Mouse (Mus musculus): ENCODE results near the gene Fam69b. TPM values are rescaled to one million over a fixed set of nuclear protein-coding genes. Genes with fewer than 3 reads are reported as not detected.
A peak's percentile ranks its signal among the peaks of the same experiment; 100 is the strongest.

Gene Fam69b
- polyA plus RNA-seq, 1 experiment from 2014 or later, result 61.5 TPM

DNA sequence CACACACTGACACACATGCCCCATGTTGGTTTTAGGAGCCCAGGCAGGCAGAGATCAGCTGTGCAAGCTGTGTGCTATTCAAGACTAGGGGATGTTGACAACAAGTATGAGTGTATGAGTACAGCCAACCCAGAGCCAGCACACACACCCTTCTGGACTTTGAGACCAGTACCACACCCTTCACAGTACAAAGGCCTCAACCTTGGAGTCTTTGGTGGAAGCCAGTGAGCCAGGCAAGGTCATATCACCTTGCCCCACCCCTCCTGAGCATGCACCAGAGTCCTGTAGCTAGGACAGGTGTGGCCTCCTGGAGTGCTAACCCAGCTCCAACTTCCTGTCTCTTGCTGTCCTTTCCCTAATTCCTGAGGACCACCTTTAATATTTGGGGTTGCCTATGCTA, 17.2 kb upstream of the Fam69b start:
- H3K4me2 ChIP-seq (replicated peaks), result no peak overlapping the region
- no peak overlapping the region for H3K4me3 ChIP-seq
- no peaks in the 10 kb centered on the region for H3K36me3 ChIP-seq
- peaks cover 8% of the 10 kb centered on the region; the same call in 1 of the 2 replicates for H3K4me1 ChIP-seq
- no peak overlapping the region for H3K9ac ChIP-seq
- H3K27me3 ChIP-seq, result peaks cover 6% of the 10 kb centered on the region
- ATAC-seq (ENCODE audit: low FRiP score, low read depth), result no peak
- no peaks in the 10 kb centered on the region for H3K9me3 ChIP-seq
- no peak overlapping the region for H3K27ac ChIP-seq

DNA sequence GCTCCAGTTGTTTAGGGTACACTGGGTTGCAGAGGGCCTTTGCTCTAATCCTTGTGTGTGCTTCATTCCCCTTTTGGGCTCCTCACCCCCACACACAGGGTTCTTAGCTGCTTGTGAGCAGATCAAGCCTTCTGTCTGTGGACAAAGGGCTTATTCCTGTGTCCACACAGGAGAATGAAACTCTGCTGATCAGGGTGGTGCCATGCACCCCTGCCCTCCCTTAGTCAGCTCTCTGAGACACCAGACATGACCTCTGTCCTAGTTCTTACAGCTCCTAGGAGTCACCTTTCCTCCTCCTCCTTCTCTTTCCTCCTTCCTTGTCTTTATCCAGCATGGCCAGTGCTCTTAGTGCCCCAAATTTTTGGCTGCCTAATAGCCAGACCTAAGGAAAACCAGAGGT, 16.4 kb upstream of the Fam69b start:
- Histone ChIP-seq H3K9me3 (no peaks in the 10 kb centered on the region), H3K27ac (no peak overlapping the region), H3K4me2 (replicated peaks) (no peak overlapping the region), H3K4me3 (no peak overlapping the region), H3K9ac (no peak overlapping the region), H3K27me3 (0 out of 2 replicates have a peak, but pooled peaks cover 3% of the 10 kb centered on the region), H3K4me1 (peaks cover 6% of the 10 kb centered on the region; the same call in 1 of the 2 replicates), H3K36me3 (no peaks in the 10 kb centered on the region)
- no peak for ATAC-seq (ENCODE audit: low FRiP score, low read depth)

DNA sequence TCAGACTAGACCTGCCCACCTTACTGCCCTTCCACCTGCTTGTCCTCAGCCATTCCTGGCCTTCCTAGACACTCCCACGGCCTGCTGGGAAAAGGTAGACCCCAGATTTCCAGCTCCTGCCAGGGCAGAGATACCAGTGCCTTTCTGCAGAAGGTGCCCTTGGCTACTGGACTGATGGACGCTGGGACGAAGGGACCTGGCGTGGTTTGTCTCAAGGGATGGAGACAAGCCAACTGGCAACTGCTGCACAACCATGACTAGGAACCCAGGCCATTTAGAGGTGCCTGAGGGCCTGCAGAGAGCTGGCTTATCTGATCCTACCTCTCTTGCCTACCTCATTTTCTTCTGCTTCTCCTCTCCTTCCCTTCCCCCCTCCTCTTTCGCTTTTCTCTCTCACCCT, 13.4 kb upstream of the Fam69b start:
- Histone ChIP-seq H3K27ac (no peak overlapping the region), H3K27me3 (no peaks in the 10 kb centered on the region), H3K9ac (no peak overlapping the region), H3K4me3 (no peak overlapping the region), H3K4me2 (replicated peaks) (no peak overlapping the region), H3K4me1 (no peaks in the 10 kb centered on the region), H3K9me3 (no peaks in the 10 kb centered on the region), H3K36me3 (no peaks in the 10 kb centered on the region)
- no peak for ATAC-seq (ENCODE audit: low FRiP score, low read depth)
- WGBS, result 74% methylated on average over 5 of the region's 5 CpGs

DNA sequence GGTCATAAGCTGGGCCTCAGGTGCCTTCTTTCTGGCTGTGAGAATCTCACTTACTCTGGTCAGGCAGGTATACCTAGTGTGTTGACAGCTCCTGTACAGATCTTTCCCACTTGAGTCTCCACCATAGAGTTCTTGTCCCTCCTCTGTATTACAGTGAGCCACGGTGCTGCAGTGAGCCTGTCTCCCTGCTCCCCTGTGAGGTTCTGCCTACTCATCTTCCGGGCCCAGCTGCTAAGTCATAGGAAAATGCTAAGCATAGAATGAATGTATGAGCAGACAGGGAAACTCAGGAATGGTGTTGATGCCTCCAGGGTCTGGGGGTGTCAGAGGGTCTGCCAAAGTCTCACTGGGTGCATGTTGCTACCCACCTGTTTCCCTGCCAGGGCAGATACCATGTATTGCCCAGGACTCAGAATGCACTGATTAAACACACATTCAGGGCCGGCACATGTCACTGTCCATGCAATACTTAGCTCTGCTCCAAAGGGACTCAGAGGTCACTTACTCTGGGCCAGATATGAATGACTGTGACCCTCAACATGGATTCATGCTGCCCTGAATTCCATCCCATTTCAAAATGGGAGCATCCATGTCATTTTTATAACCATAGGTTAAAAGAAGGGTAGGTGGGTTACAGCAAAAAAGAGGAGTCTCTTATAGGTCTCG, 12.7 kb upstream of the Fam69b start:
- Histone ChIP-seq H3K9me3 (no peaks in the 10 kb centered on the region), H3K9ac (no peak overlapping the region), H3K27me3 (no peaks in the 10 kb centered on the region), H3K27ac (no peak overlapping the region), H3K4me3 (no peak overlapping the region), H3K36me3 (no peaks in the 10 kb centered on the region), H3K4me1 (no peaks in the 10 kb centered on the region), H3K4me2 (replicated peaks) (no peak overlapping the region)
- whole genome bisulfite sequencing, result 83% methylated on average over 4 of the region's 4 CpGs
- no peak for ATAC-seq (ENCODE audit: low FRiP score, low read depth)

DNA sequence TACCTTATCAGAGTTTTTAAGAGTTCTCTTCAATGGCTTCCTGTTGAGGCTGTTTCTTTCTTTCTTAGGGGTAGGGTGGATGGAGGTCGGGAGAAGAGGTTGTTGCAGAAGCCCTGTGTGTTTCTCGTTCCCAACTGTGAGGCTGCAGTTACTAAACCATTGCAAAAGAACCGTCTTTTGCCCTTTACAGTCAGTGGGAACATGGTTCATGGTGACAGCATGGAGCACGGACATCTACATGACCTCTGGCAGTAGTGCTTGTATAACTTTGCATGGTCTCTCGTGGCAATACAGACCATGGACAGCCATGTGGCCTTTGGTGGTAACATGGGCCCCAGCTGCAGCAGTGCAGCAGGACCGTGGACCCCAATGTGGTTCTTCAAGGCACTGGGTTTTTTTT, 10.9 kb upstream of the Fam69b start:
- H3K36me3 ChIP-seq, result no peaks in the 10 kb centered on the region
- WGBS, result 75% methylated on average over 6 of the region's 6 CpGs
- no peak overlapping the region for H3K9ac ChIP-seq
- no peaks in the 10 kb centered on the region for H3K4me1 ChIP-seq
- no peak overlapping the region for H3K4me2 ChIP-seq (replicated peaks)
- no peaks in the 10 kb centered on the region for H3K27me3 ChIP-seq
- no peak overlapping the region for H3K4me3 ChIP-seq
- no peaks in the 10 kb centered on the region for H3K9me3 ChIP-seq
- H3K27ac ChIP-seq, result no peak overlapping the region
- no peak for ATAC-seq (ENCODE audit: low FRiP score, low read depth)

DNA sequence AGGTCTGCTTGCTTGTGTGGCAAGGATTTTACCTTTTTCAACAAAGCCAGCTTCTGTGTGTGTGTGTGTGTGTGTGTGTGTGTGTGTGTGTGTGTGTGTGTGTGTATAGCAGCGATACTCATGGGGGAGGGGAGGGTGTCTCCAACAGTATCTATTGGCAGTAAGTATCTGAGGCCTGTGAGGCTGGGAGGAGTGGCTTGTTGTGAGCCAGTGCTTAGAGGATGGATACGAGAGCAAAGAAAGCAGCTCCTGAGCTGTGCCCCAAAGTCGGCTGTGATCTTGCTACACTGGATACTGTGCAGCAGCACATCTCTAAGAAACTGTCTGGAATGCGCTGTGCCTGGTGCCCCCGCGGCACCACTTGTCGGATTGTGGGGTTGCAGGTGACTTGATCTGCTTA, 10.3 kb upstream of the Fam69b start:
- Histone ChIP-seq H3K36me3 (no peaks in the 10 kb centered on the region), H3K4me2 (replicated peaks) (no peak overlapping the region), H3K4me1 (no peaks in the 10 kb centered on the region), H3K9ac (no peak overlapping the region), H3K27me3 (no peaks in the 10 kb centered on the region), H3K27ac (no peak overlapping the region), H3K9me3 (no peaks in the 10 kb centered on the region), H3K4me3 (no peak overlapping the region)
- 56% methylated on average over 7 of the region's 7 CpGs for WGBS
- ATAC-seq (ENCODE audit: low FRiP score, low read depth), result no peak

DNA sequence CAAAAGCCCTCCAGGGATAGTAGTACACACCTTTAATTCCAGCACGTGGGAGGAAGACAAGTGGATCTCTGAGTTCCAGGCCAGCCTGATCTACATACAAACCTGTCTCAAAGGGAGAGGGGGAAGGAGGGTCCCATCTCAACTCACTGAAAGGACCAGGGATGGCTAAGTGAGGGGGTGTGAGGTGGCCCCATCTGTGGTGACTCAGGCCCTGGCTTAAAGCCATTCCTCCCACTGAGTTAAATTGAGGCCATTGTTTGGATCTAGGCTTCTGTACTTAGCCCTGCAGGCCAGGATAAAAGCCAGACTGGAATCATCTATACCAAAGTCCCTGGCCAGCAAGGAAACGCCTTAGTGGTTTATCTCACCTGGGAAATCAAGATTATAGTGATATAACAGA, 7.0 kb upstream of the Fam69b start:
- WGBS, result 41% methylated on average over 2 of the region's 2 CpGs
- H3K9me3 ChIP-seq, result no peaks in the 10 kb centered on the region
- no peak overlapping the region for H3K9ac ChIP-seq
- H3K4me1 ChIP-seq, result no peaks in the 10 kb centered on the region
- no peak overlapping the region for H3K4me3 ChIP-seq
- no peak overlapping the region for H3K27ac ChIP-seq
- no peaks in the 10 kb centered on the region for H3K36me3 ChIP-seq
- ATAC-seq (ENCODE audit: low FRiP score, low read depth), result no peak
- H3K4me2 ChIP-seq (replicated peaks), result no peak overlapping the region
- H3K27me3 ChIP-seq, result no peaks in the 10 kb centered on the region

DNA sequence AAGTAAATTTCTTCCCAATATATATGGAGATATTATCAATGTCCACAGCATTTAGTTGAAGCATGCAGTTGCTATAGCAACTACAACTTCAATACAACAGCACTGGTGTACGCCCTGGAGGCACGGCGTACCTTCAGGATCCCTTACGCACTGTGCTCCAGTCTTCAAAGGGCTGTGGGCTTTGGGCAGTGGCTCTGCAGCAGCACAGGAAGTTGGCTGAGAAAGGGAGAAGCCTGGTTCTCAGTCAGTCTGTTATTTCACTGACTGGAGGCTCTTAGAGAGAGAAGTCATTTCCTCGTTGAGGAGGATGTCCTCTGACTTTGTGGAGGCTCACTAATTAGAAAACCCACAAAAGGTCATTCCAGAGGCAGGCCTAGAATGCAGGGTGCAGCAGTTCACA, 5.3 kb upstream of the Fam69b start:
- H3K4me1 ChIP-seq, result peaks cover 3% of the 10 kb centered on the region
- H3K36me3 ChIP-seq, result no peaks in the 10 kb centered on the region
- WGBS, result 44% methylated on average over 5 of the region's 5 CpGs
- no peak overlapping the region for H3K4me2 ChIP-seq (replicated peaks)
- no peak overlapping the region for H3K9ac ChIP-seq
- H3K27me3 ChIP-seq, result no peaks in the 10 kb centered on the region
- H3K9me3 ChIP-seq, result no peaks in the 10 kb centered on the region
- H3K4me3 ChIP-seq, result no peak overlapping the region
- ATAC-seq (ENCODE audit: low FRiP score, low read depth), result no peak
- no peak overlapping the region for H3K27ac ChIP-seq

DNA sequence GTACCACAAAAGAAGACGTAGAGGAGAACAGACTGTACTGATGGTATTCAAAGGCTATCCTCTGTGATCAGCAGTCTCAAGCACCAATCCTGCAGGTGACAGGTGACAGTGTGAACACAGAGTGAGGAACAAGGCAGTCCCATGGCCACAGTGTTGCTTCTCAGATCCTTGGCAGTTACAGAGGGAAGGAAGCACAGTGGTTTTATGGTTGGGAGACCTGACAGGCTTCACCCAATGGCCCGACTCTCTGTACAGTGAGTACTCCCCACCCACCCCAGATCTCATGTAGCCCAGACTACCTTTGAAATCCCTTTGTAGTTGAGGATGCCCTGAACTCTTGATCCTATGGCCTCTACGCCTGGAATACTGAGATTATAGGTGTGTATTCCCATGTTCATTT, 2.8 kb upstream of the Fam69b start:
- WGBS, result 78% methylated on average over 3 of the region's 3 CpGs
- ATAC-seq (ENCODE audit: low FRiP score, low read depth), result no peak
- Histone ChIP-seq H3K4me1 (peaks cover 21% of the 10 kb centered on the region), H3K4me3 (no peak overlapping the region), H3K27ac (no peak overlapping the region), H3K4me2 (replicated peaks) (no peak overlapping the region), H3K9ac (no peak overlapping the region), H3K27me3 (no peaks in the 10 kb centered on the region), H3K9me3 (no peaks in the 10 kb centered on the region), H3K36me3 (no peaks in the 10 kb centered on the region)

DNA sequence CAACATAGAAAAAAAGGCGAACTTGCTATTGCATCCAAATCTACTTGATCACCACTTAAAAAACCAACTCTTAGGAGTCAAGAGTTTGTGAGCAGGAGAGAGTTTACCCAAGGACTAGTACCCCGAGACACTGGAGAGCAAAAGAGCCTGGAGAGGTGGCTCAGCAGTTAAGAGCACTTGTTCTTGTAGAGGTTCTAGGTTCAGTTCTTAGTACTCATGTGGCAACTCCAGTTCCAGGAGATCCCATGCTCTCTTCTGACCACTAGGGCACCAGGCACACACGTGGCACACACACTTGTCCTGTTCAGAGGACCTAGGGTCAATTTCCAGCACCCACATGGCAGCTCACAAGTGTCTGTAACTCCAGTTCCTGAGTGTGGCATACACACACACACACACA, 2.2 kb upstream of the Fam69b start:
- Histone ChIP-seq H3K9ac (no peak overlapping the region), H3K4me1 (peaks cover 27% of the 10 kb centered on the region), H3K4me3 (no peak overlapping the region), H3K9me3 (no peaks in the 10 kb centered on the region), H3K4me2 (replicated peaks) (no peak overlapping the region), H3K36me3 (no peaks in the 10 kb centered on the region), H3K27me3 (no peaks in the 10 kb centered on the region), H3K27ac (no peak overlapping the region)
- ATAC-seq (ENCODE audit: low FRiP score, low read depth), result no peak
- 69% methylated on average over 3 of the region's 3 CpGs for WGBS

DNA sequence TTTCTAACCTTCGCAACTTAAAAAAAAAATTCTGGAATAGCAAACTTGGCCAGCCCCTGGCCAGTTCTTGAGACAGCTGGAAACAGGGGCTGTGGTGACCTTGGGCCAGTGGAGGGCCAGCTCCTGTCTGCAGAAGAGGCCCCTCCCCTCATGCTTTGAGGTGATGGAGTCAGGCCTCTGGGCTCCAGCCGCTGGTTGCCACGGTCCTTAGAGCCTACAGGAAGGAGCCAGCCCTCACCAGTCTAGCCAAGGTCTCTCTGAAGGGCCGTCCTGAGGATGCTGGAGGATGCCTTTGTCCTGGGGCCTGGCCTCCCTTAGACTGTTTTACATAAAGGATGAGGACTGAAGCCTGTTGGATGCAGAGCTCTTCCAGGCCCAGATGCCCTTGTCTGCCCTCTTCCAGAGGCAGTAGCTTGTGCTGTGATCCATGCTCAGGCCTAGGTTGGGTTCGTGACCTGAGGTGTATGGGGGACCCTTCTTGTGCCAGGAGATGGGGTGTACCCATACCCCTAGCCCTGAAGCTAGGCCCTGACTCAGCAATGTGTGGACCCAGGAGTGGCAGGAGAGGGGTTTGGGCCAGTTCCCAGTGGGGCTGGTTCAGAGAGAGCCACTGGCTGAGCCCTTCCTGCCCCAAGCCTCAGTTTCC, 658 bp downstream of the Fam69b start:
- peak overlapping the region; percentile 94 for H3K4me2 ChIP-seq (replicated peaks)
- ATAC-seq (ENCODE audit: low FRiP score, low read depth), result peak; percentile 39; the same call in 1 of the 2 replicates
- no peaks in the 10 kb centered on the region for H3K27me3 ChIP-seq
- peak overlapping the region; percentile 80 for H3K4me3 ChIP-seq
- H3K4me1 ChIP-seq, result peaks cover 38% of the 10 kb centered on the region
- peaks cover 14% of the 10 kb centered on the region for H3K36me3 ChIP-seq
- 19% methylated on average over 5 of the region's 5 CpGs for WGBS
- peak overlapping the region; percentile 95 for H3K9ac ChIP-seq
- no peaks in the 10 kb centered on the region for H3K9me3 ChIP-seq
- peak overlapping the region; percentile 72; the same call in 1 of the 2 replicates for H3K27ac ChIP-seq

DNA sequence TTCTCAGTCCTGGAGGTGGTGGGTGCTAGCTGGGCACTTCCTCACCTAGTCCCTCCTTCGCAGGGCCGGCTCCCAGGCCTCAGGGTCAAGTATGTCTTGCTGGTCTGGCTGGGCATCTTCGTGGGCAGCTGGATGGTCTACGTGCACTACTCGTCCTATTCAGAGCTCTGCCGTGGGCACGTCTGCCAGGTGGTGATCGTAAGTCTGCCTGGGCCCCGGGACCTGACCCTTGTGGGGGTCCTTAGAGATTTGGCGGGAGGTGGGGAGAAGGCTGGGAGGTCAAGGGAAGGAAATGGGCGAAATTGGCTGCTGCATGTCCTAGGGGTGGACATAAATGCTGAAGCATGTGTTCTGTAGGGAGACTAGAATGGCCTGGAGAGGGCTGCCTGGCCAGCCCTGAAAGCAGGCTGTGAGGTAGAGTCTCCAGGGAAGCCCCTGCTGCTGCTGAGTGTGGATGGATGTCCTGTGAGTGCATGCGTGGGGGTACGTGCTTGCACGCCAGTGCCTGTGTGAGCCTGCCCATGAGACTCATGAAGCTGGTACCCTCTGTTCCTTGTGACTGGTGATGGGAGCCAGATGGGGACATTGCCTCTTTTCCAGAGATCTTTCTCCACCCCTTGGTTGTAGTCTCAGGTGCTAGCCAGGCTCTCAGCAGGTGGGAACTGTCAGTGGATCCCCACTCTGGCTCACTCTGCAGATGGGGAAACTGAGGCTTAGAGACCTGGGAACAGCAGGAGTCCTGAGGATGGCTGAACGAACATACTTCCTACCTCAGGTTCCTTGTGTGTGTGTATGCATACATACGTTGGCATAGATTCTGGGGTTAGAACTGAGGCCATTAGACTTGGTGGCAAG, 4.5 kb downstream of the Fam69b start:
- no peaks in the 10 kb centered on the region for H3K27me3 ChIP-seq
- WGBS, result 77% methylated on average over 16 of the region's 16 CpGs
- no peaks in the 10 kb centered on the region for H3K9me3 ChIP-seq
- no peak overlapping the region for H3K27ac ChIP-seq
- no peak overlapping the region for H3K4me3 ChIP-seq
- H3K4me1 ChIP-seq, result peaks cover 46% of the 10 kb centered on the region
- peaks cover 52% of the 10 kb centered on the region for H3K36me3 ChIP-seq
- H3K9ac ChIP-seq, result peak overlapping the region; percentile 25; the same call in 1 of the 2 replicates
- no peak overlapping the region for H3K4me2 ChIP-seq (replicated peaks)
- ATAC-seq (ENCODE audit: low FRiP score, low read depth), result no peak
